Mouse (Mus musculus): ENCODE measurements around the gene Cdc27. TPM values are rescaled to one million over a fixed set of nuclear protein-coding genes. Genes with fewer than 3 reads are reported as not detected.

Cdc27 gene
- total RNA-seq (2023), result 10 to 100 TPM; 37.5 to 39.8 TPM

GRCm38 (mm10) chr11:104550406-104550974 is at the start of gene Cdc27, which contains the start of gene Myl4:
Gene Cdc27 (minus strand): TSS chr11:104550620.
Gene Myl4 (plus strand): TSS chr11:104550663.

GRCm38 (mm10) chr11:104468751-104469268 is 81.6 kb downstream of the Cdc27 start, which contains the start of gene Kansl1:
Gene Kansl1 (minus strand): TSS chr11:104468861.

Other genes starting within 250 kb of the Cdc27 start
- gene Kansl1, start 81.8 kb downstream of the Cdc27 start, total RNA-seq (2023), result 10 to 100 TPM; 52.0 to 56.6 TPM
- gene Myl4, start within 50 bp of the Cdc27 start, total RNA-seq (2023), result 1 to 10 TPM; 2.1 to 2.7 TPM
- 10 to 100 TPM; 34.2 to 35.9 TPM for gene Itgb3, start 57.4 kb upstream of the Cdc27 start, total RNA-seq (2023)
- not detected for gene Gm11639, start 135.1 kb upstream of the Cdc27 start, total RNA-seq (2023)

All from neutrophil, adult 83 days (primary cell).